Mouse (Mus musculus) lung, postnatal 36 days (tissue): Measurements from ENCODE around the gene Fxr2.
"Not testable (repeated sequence)": the region's sequence is repeated elsewhere in the genome, so short reads cannot be mapped to it uniquely, and the experiment has no call there.

ENCODE experiments used
- DNase-seq: peaks from one replicate; pipeline ENCODE4 v3.0.0; 2022; ENCODE audit warnings: mixed read lengths

Gene Fxr2

DNA sequence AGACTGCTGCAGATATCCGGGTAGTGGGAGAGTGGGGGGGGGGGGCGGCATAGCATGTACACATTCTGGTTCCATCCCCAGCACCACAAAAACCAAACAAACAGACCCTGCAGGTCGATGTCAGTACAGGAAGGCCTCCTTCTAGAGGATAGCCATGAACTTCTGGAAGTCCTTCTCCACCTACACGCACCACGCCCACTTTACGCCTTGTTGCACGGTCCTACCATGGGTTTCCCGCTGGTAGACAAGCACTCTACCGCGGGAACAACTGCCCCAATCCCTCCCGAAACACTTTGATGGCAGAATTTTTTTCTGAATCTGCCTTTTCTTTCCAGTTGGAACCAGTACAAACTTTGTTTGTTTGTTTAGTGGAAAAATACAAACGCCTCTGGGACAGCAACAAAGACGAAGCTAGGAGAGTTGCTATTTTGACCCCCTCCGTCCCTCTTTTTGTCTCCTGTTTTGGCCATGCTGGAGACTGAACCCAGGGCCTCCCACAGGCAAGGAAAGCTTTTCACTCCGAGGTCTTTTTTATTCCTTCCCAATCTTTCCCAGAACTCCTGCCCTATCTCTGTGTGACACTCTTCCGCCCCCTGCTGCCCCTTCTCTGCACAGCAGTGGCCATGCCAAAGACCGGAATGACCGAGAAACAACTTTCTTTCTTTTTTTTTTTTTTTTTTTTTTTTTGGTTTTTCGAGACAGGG lies 19.1 kb upstream of the Fxr2 start:
- peak; percentile 95 for DNase-seq

DNA sequence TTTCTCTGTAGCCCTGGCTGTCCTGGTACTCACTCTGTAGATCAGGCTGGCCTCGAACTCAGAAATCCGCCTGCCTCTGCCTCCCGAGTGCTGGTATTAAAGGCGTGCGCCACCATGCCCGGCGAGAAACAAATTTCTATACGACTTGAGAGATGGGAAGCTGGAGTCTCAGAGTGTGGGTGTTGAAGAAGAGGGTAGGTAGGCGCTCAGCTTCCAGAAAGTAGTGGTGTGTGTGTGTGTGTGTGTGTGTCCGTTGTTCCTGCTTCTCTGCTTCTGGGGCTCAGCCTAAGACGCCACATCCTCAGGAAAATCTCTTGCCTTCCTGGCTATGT lies 18.6 kb upstream of the Fxr2 start:
- not testable (repeated sequence) for DNase-seq

- DNase-seq = no peak
Observed at GRCm38 (mm10) chr11:69616781-69617180, 16.0 kb upstream of the Fxr2 start.

DNA sequence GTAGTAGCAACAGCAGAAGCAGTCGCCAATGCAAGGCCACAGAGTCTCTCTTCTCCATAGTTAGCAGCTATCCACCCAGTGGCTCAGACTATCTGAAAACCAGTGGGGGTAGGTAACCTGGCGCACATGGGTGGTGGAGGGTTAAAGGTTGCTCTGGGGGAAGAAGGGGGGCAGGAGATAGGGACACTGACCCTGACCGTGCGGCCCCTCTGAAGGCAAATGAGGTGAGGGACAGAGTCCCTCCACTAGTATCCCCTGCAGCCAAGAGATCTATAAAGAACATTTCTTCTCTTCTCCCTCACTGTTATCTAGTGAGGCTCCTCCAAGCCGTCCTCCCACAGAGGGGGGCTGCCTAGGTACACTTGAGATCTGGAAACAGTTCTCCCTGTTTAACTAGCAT lies 15.0 kb upstream of the Fxr2 start, which contains the start of gene Shbg:
Shbg (minus strand) TSS at position 101 of the 400 bp plus-strand sequence.
- DNase-seq = no peak

GRCm38 (mm10) chr11:69620394-69621081 lies 12.3 kb upstream of the Fxr2 start:
- peak; percentile 29 for DNase-seq

DNA sequence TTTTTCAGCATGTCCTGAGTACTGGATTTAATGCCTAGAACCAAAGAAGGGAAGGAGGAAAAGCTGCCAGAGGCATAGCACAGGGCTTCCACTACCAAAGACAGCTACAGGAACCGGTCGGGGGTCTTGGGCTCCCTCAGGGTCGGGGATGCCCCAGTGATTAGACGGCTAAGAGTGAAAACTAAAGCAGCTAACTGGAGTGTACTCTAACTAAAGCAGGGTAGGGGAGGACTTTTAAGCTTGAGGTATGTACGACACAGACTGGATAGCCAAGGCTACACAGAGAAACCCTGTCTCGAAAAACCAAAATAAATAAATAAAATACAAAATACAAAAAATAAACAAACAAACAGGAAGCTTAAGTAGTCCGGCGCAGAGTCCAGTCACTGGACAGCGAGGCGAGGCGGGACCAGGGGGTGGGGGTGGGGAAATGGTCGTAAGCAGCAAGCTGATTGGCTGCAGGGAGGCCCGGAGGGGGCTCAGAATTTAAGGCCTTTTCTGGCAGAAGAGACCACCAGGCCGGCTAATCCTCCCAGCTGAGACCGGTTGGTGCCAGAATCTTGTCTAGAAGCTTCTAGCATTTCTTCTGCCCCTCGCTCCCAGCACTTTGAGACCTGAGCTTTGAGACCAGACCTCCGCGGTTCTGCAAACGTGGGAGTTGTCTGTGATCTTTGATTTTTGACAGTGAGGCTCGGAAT lies 11.1 kb upstream of the Fxr2 start, which contains the start of gene Sat2:
Sat2 (plus strand) TSS at position 454 of the 698 bp plus-strand sequence.
- peak; percentile 38 for DNase-seq

GRCm38 (mm10) chr11:69622406-69622805 lies 10.4 kb upstream of the Fxr2 start:
- no peak for DNase-seq

GRCm38 (mm10) chr11:69623006-69623405 lies 9.8 kb upstream of the Fxr2 start:
- DNase-seq = no peak

GRCm38 (mm10) chr11:69624339-69624738 lies 8.5 kb upstream of the Fxr2 start:
- DNase-seq = not testable (repeated sequence)

GRCm38 (mm10) chr11:69628286-69628685 lies 4.5 kb upstream of the Fxr2 start:
- peak; percentile 89 for DNase-seq

GRCm38 (mm10) chr11:69629802-69630201 lies 3.0 kb upstream of the Fxr2 start:
- peak; percentile 45 for DNase-seq

GRCm38 (mm10) chr11:69633128-69633866 lies 507 bp downstream of the Fxr2 start:
- peak; percentile 66 for DNase-seq

GRCm38 (mm10) chr11:69635471-69635870 lies 2.7 kb downstream of the Fxr2 start:
- DNase-seq = no peak

- DNase-seq = no peak
Observed at GRCm38 (mm10) chr11:69645860-69646259, 13.1 kb downstream of the Fxr2 start.

GRCm38 (mm10) chr11:69653399-69653798 lies 20.6 kb downstream of the Fxr2 start:
- DNase-seq = no peak

DNA sequence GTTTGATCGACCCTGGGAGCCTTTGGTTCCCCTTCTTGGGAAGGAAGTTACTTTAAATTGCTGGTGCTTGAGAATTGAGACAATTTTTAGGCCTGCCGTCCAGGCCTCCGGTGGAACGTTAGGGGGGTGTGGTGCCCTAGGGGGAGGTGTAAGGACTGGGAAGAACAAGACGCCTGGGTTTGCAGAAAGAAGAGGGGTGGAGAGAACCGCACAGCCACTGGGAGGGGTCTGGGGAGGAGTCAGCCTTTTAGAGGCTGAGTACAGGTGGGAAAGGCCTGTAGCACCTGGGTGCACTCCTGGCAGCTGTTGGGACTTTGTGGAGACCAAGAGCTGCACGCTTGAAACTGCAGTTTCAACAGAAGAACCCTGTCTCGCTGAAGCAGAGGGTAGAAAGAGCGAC lies 22.0 kb downstream of the Fxr2 start:
- DNase-seq = peak; percentile 39

GRCm38 (mm10) chr11:69655264-69656064 lies 22.7 kb downstream of the Fxr2 start, which contains the start of gene Sox15:
Sox15 (plus strand) TSS chr11:69655314.
- peak; percentile 80 for DNase-seq

DNA sequence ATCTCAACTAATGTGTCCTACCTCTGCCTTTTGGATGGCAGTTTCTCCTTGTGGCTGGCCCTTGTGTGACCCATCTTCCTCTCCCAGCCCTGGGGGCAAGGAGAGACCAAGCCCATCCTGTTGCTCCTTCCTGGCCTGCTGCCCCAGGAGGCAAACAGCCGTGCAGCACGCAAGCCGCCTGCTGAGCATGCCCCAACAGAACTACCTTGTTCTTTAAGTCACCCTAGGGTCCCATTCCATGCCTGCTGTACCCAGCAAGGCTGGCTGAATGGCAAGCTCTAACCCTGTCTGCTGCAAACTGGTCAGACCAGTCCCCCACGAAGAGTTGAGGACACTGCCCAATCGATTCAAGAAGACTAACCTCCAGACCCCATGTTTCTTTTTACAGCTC lies 23.3 kb downstream of the Fxr2 start:
- no peak for DNase-seq

DNA sequence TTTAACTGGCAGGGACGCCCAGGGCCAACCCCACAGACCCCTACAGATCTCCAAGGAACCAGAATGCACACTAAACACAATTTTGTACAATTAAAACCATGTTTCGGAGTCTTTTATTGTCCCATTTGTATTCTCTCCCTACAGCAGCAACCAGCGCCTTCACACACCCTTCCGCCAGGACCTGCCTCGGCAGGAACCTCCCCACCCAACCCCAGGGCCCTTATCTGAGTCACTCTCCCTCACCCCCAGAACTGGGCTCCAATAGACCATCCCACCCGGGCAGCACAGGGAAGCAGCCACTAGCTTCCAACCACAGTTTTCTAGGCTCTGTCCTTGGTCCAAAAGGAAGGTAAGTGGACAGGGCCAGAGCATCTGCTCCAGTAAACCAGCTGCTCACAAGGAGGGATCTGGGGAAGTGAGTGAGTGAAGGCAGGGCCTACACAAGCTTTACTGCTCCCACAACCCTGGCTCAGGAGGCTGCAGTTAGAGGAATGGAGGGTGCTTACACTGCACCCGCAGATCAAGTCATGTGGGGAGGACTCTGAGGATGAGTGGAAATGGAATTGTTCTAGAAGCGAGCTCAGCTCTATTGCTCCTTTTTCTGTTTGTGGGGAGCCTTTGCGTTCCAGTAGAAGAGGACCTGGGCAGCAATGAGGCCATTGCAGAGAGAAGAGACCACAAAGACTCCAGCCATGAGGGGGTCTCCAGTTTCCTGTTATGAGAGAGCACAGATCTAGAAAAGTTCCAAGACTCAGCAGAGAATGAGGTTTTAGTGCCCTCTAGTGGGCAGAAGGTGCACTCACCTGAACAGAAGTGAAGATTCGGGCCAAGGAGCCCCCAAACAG lies 24.0 kb downstream of the Fxr2 start:
- DNase-seq = peak; percentile 73

DNA sequence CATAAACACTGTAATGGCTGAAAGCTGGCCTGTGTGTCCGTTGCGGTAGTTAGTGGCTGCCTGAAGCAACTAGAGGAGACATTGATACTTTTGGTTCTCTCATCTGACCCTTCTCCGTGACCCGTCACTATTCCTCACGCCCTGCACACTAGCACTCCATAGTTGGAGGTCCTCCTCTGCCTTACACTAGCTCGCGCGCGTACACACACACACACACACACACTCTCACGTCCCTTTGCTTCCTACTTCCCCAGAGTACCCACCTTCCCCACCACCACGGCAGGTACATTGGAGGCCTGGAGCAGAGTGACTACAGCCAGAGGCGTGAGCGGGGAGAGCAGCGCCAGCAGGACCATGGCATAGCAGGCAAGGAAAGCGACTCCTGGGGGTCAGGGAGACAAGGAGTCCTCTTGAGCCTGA lies 24.7 kb downstream of the Fxr2 start:
- no peak for DNase-seq

DNA sequence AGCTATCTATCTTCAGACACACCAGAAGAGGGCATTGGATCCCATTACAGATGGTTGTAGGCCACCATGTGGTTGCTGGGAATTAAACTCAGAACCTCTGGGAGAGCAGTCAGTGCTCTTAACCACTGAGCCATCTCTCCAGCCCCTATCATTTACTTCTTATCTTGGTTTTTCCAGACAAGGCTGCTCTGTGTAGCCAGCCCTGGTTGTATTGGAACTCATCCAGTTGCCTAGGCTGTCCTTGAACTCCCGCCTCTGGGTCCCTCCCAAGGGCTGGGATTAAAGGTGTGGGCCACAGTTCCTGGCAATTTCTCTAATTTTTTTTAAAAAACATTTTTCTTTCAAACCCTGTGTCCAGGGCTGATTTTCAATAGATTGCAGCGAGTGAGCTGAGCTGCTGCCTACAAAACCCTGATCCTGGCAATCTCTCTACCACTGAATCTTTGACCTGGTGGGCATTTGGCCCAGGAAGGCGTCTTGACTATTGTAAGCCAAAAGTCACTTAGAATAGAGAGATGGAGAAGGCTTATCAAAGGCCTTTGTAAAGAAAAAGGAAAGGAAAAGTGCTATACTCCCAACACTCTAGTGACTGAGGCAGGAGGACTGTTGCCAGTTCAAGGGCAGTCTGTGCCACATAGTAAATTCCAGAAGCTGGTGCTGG lies 28.6 kb downstream of the Fxr2 start:
- no peak for DNase-seq
